Mouse (Mus musculus) cerebellum, adult (tissue): Measurements from ENCODE around the gene Tacstd2.
"Not testable (repeated sequence)": the region's sequence is repeated elsewhere in the genome, so short reads cannot be mapped to it uniquely, and the experiment has no call there.

Experiments
- ATAC-seq: cut with Nextera tagmentation; 2 replicates; pipeline ENCODE4 v1.9.2; 2017; ENCODE audit warnings: mild to moderate bottlenecking, moderate library complexity, mixed read lengths; ENCODE audit not compliant: insufficient number of reproducible peaks, low FRiP score, low TSS enrichment

Tacstd2 gene

GRCm38 (mm10) chr6:67535777-67536054, at the start of gene Tacstd2:
Gene Tacstd2 (minus strand): TSS chr6:67535796.
- ATAC-seq, result no peak

GRCm38 (mm10) chr6:67566270-67566669, 30.7 kb upstream of the Tacstd2 start:
- ATAC-seq, result no peak

- no peak for ATAC-seq
These were observed 19.8 kb upstream of the Tacstd2 start for GRCm38 (mm10) chr6:67555376-67555775.

- no peak for ATAC-seq
These were observed 14.0 kb upstream of the Tacstd2 start for GRCm38 (mm10) chr6:67549550-67549949.

GRCm38 (mm10) chr6:67535005-67535776, 405 bp downstream of the Tacstd2 start:
- ATAC-seq, result no peak

- no peak for ATAC-seq
These were observed 1.2 kb downstream of the Tacstd2 start for GRCm38 (mm10) chr6:67534191-67535004.

- no peak for ATAC-seq
These were observed 2.7 kb downstream of the Tacstd2 start for GRCm38 (mm10) chr6:67532665-67533440.

- ATAC-seq, result no peak
These were observed 3.8 kb downstream of the Tacstd2 start for GRCm38 (mm10) chr6:67531822-67532162.

- ATAC-seq, result no peak
These were observed 4.4 kb downstream of the Tacstd2 start for GRCm38 (mm10) chr6:67530992-67531821.

- no peak for ATAC-seq
These were observed 9.2 kb downstream of the Tacstd2 start for GRCm38 (mm10) chr6:67526356-67526755.

GRCm38 (mm10) chr6:67510752-67511151, 24.8 kb downstream of the Tacstd2 start:
- no peak for ATAC-seq

GRCm38 (mm10) chr6:67501938-67502337, 33.7 kb downstream of the Tacstd2 start:
- not testable (repeated sequence) for ATAC-seq

- no peak for ATAC-seq
These were observed 43.8 kb downstream of the Tacstd2 start, which contains the start of gene Il23r for GRCm38 (mm10) chr6:67491755-67492154. Gene Il23r (minus strand): TSS chr6:67491855.
